Mouse (Mus musculus) brain, embryonic 14.5 days (tissue): ENCODE measurements around the gene Otx1.

Experiments used
- CTCF ChIP-seq: fragments of 200-500 bp; IDR thresholded peaks from 2 replicates; pipeline ENCODE4 v1.5.1; 2012; ENCODE audit warnings: inconsistent platforms, mild to moderate bottlenecking, moderate library complexity, borderline replicate concordance; ENCODE audit not compliant: insufficient read depth, insufficient read length; ENCODE audit errors: extremely low read depth
- POLR2A ChIP-seq: fragments of 200-500 bp; IDR thresholded peaks from 2 replicates; pipeline ENCODE4 v1.6.1; 2012; ENCODE audit warnings: mild to moderate bottlenecking, inconsistent platforms, borderline replicate concordance; ENCODE audit not compliant: poor library complexity, insufficient read depth, insufficient read length, severe bottlenecking; ENCODE audit errors: extremely low read depth

GRCm38 (mm10) chr11:22008129-22008596 lies 5.5 kb upstream of the Otx1 start:
- TF ChIP-seq CTCF (no peak), POLR2A (0 out of 2 replicates have a peak, but pooled peaks have one; percentile 16)
